Mouse (Mus musculus) induced T-regulatory cell, adult 2 months (primary cell): ENCODE results near the gene Gm20388.
A peak's percentile ranks its signal among the peaks of the same experiment; 100 is the strongest.

ENCODE experiments used
- DNase-seq: peaks from one replicate; pipeline ENCODE4 v3.0.0-alpha.2; 2012; ENCODE audit warnings: low read depth

The Gm20388 gene

GRCm38 (mm10) chr8:121952800-121953199 lies 2042.2 kb downstream of the Gm20388 start:
- DNase-seq, result no peak

DNA sequence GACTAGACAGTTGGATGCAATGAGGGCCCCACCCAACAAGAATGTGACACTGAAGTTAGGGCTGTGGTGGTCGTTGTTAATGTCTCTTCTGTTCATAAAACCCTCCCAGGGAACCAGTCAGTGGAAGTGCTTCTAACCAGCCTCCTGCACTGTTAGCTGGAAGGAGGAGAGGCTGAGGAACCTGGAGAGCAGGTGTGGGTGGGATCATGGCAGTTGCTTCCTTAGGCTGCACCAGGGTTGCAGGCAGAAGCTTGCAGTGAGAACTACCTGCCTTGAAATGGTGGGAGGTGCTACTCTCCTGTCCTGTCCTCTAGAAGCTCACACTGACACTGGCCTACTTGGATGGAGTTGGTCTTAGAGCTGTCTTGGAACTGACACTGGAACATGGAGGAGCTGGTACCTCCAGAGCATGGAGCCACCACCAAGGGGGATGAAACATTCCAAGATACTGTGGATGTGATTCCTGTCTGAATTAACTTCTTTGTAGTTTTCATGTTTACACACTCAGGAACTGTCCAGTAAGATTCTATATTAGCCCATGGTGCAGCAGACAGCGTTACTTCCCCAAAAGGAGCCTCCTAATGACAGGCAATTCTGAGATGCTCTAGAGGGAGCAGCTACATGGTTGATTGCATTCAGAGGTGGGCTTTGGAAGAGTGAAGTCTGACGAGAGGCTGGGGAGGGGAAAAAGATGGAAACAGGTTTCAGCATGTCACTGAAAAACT lies 2043.3 kb downstream of the Gm20388 start:
- no peak for DNase-seq

- no peak for DNase-seq
These were observed 2044.4 kb downstream of the Gm20388 start for GRCm38 (mm10) chr8:121954981-121955555.

- DNase-seq, result no peak
These were observed 2045.3 kb downstream of the Gm20388 start for GRCm38 (mm10) chr8:121955825-121956500.

DNA sequence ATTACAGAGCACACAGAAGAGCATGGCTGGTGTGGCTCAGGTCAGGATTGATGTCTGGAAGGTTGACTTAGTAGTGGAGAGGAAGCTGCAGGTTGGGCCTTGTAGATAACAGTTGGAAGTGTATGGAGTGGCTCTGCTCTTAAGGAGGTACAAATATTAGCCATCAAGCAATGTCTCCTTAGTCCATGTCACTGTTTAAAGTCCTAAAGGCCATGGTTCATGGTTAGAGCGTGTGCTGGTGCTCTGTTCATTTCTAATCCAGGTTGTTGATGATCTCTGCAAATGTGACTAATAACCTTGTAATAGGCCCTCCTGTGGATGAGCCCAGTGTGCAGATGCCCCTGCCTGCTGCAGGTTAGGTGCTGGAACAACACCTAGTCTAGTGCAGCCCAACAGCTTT lies 2047.8 kb downstream of the Gm20388 start:
- no peak for DNase-seq

DNA sequence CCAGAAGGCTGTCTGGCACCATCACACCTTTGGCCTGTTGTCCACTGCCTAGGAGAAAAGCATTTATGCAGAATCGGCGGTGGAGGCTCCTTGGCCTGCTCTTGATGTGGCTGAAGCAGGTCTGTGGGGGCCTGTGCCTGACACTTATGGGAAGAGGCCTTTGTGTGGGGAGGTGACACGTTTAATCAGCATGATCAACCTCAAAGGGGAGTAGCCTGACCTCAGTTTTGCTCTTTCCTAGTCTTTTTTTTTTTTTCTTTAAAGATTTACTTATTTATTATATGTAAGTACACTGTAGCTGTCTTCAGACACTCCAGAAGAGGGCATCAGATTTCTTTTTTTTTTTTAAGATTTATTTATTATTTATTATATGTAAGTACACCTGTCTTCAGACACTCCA lies 2052.3 kb downstream of the Gm20388 start:
- peak; percentile 20 for DNase-seq

DNA sequence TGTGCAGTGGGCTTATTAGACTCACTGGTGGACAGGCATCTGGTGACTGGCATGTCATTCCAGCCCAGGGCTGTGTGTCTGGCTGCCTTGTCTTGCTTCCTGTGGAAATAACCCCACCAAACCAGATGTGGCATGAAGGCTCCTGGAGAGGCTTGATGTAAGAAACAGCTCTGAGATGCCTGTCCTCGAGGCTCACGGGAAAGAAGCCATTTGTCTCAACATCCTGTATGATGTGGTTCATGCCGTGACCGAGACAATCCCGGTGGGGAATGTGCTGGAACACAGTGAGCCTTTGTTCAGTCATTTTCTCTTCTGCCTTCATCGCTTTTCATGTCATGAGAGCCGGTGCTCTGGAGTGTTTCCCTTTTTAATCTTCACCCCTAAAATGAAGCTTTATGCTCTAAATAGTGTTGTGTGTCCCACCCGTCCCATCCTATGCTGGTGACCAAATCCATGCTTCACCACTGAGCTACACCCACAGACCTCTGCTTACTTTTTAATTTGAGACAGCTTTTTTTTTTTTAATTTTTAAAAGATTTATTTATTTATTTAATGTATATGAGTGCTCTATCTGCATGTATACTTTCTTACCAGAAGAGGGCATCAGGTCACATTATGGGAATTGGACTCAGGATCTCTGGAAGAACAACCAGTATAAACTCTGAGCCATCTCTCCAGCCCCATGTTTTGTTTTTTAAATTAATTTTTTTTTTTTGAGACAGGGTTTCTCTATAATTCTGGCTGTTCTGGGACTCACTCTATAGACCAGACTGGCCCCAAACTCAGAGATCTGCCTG lies 2054.3 kb downstream of the Gm20388 start:
- no peak for DNase-seq

- DNase-seq, result no peak
These were observed 2055.5 kb downstream of the Gm20388 start for GRCm38 (mm10) chr8:121966110-121966509.

GRCm38 (mm10) chr8:121966714-121967448 lies 2056.2 kb downstream of the Gm20388 start:
- DNase-seq, result no peak

DNA sequence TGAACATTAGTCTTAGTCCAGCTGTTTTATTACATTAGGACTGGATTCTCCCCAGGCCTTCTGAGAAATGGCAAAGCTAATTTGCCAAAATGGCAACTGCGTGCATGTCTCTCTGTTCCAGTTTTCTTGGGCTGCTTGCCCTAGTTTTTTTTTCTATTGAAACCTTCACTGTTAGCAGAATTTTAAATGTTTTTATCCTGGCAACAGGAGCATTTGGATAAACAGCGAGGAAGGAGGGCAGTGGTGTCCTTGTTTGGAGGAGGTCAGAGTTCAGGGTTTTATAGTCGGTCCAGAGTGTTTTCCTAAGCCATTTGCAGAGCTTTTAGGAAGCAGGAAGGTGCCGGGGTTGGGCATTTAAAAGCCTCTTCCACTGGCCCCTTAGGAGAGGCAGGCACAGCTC lies 2057.3 kb downstream of the Gm20388 start:
- DNase-seq, result no peak

- no peak for DNase-seq
These were observed 2057.9 kb downstream of the Gm20388 start for GRCm38 (mm10) chr8:121968542-121968941.

- DNase-seq, result no peak
These were observed 2059.6 kb downstream of the Gm20388 start for GRCm38 (mm10) chr8:121970225-121970624.

DNA sequence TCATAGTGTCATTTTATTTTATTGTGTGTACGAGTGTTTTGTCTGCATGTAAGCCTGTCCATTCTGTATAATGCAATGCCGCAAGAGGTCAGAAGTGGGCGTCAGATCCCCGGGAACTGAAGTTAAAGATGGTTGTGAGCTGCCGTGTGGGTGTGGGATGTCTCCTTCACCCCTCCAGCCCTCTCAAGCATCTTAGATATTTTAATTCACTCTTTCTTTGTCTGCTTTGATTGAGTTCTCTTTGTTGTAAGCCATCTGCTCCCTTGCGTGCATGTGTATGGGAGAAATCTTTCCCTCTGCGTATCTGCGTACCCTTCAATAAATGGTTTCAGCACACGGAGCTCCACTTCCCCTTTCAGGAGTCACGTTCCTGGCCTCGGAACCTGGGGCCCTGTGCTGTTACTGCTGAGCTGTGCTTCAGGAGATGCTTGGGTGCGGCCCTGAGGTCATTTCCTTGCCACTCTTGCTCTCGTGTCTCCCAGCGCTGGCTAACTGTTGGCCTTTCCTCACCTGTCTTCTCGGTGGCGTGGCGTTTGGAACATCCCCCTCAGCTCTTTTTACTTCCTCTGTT lies 2060.9 kb downstream of the Gm20388 start:
- no peak for DNase-seq

DNA sequence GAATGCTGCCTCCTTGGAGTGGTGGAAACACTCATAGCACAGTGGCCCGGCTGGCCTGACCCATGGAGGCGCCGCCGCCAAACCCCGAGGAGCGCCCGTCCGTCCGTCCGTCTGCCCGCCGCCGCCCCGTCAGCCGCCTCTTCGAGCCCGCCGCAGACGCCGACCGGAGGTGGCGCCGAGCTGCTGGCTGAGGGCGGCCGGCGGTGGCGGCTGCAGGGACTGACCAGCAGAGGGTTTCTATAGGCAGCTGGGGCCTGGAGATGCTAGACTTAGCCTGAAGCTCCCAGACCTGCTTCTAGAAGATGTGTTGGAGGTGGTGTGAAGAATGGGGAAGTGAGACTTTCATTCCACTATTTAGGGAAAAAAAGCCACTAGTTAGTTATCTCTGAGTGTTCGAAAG lies 2063.3 kb downstream of the Gm20388 start:
- no peak for DNase-seq

GRCm38 (mm10) chr8:121977819-121978590 lies 2067.4 kb downstream of the Gm20388 start:
- peak; percentile 58 for DNase-seq

- DNase-seq, result no peak
These were observed 2068.0 kb downstream of the Gm20388 start for GRCm38 (mm10) chr8:121978670-121979069.

- no peak for DNase-seq
These were observed 2070.3 kb downstream of the Gm20388 start for GRCm38 (mm10) chr8:121980792-121981519.

- DNase-seq, result no peak
These were observed 2070.9 kb downstream of the Gm20388 start for GRCm38 (mm10) chr8:121981520-121981895.

GRCm38 (mm10) chr8:121985673-121986072 lies 2075.0 kb downstream of the Gm20388 start:
- no peak for DNase-seq

DNA sequence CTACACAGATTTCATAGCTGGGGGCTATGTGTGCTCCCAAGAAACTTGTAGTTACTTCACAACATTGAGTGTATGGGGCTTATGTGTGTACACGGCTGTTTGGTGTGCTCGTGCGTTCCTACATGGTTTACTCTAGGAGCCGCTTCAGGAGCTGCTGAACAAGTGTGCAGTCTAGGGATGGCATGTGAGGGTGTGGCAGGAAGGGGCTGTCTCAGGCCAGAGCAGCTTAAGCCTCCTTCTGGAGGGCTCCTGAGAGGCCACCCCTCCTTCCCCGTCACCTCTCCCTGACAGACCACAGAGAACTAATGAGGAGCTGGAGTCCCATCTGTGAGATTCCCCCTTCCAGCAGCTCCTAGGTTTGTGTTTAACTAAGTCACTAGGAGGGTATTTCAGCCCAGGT lies 2077.3 kb downstream of the Gm20388 start:
- DNase-seq, result no peak
